Mouse (Mus musculus) c-Kit-negative CD71-positive TER-119-positive erythroid progenitor cells, embryonic 14.5 days (primary cell): ENCODE results near the gene Cdc42se1.
"Not testable (repeated sequence)": the region's sequence is repeated elsewhere in the genome, so short reads cannot be mapped to it uniquely, and the experiment has no call there.

Experiments
- DNase-seq: peaks from one replicate; pipeline ENCODE4 v3.0.0-alpha.2; 2013; ENCODE audit warnings: low read depth, low spot score

Gene Cdc42se1

DNA sequence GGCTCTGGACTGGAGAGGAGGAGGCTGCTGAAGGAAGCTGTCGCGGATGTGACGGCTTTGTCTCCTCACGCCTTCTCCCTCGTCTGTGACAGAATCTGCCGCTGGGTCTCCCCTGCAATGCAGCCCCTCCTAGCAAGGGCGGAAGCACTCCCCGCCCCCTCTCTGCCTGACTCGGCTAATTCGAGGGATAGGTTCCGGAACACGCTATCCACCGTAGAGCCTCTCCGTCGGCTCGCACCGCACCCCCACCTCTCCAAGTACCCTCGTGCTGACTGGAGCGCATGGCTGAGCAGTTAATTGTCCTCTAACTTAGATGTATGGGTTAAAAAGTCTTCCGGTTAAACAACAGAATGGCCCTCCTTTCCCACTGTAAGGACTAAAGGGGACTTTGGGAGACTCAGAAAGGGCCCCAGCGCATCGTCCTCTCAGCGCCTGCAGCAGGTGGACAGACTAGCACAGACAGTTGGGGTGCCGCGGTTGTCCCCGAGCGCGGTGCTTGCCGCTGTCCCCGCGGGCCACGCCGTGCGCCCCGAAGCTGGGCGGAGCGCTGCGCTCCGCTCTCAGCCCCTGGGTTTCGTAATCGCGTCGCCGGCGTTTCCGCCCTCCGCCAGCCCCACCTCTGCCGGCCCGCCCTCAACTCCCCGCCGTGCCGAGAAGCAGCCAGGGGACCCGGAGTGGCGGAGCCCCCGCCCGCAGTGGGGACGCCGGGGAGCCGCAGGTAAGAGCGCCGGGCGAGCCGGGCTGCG, at the start of gene Cdc42se1:
TSS of gene Cdc42se1 (plus strand) at position 585 of the 746 bp plus-strand sequence.
- peak; percentile 74 for DNase-seq

DNA sequence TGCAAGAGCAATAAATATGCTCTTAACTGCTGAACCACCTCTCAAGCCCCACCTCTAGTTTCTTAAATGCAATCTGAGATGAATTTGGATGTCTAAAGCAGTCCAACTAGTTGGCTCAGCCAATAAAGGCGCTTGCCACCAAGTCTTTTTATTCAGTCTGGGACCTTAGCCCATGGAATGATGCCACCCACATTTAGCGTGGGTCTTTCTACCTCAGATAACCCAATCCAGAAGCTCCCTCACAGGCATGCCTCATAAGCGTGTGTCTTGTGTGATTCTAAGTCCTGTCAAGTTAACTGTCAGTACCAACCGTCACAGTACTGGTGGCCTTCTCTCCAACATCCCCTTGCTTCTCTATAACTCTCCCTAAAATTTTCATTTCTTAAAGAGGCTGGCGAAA, 49.6 kb upstream of the Cdc42se1 start:
- DNase-seq: no peak

DNA sequence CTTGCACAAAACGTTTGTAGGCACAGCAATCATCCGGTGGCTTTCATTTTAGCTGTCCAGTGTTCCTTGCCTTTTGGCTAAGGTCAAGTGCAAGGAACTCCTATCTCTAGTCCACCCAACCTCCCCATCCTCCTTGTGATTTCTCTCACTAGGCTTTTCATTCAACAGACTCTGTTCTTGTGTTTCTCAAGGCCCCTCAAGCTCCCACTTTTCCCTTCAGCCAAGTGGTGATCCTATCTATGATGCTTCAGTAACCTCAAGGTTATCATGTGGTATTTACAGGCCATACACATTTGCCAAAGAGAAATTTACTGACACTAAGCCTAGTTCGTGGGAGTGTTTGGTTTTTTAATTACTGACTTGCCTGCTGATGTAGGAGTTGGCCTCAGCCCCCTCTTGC, 48.6 kb upstream of the Cdc42se1 start:
- DNase-seq: no peak

DNA sequence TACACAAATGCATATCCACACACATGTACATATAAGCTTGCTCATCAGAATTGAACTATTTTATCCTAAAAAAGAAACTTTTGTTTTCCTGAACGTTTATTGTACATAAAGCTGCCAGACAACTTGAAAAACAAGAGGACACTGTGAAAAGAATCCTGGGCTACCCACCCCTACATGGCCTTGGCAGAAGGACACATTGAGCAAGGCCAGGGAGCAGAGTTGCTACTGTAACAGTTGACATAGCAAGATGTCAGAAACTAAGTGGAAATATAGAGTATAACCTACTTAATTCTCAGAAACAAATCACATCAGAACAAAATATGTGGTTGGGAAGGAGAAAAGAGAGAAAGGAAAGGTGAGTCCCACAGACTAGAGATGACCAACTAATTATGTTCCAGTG, 46.7 kb upstream of the Cdc42se1 start:
- DNase-seq: no peak

DNA sequence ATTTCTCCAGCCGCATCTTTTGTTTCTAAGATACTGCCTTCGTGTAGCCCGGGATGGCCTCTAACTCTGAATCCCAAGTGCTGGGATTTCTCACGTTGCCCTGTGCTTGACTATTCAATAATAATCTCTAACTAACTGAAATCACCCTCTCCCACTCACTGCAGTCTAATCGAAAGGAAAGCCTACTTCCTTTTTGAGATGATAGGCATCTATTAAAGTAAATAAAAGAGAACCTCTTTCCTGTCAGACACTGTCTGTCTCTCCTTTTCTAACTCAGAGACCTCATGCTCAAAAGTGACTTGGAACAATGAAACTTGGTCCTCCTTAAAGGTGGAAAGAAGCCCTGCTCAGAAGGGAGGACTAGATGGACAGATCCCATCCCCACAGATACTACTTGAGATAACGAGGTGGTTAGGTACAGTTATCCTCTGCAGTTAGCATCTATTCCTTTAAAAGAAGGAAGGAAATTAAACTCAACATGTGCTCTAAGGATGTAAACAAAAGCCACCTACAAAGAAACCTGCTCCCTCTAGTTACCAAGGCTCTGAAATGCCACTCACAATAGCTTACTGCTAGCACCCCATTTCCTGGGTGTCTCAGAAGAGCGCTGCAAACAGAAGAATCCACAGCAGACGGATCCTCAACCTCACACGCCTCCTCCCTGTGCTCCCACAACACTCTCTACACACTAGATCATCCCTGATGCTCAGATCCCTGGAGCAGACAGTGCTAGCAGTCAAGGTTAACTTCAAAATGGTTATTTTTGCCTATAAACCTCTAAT, 43.5 kb upstream of the Cdc42se1 start:
- no peak for DNase-seq

DNA sequence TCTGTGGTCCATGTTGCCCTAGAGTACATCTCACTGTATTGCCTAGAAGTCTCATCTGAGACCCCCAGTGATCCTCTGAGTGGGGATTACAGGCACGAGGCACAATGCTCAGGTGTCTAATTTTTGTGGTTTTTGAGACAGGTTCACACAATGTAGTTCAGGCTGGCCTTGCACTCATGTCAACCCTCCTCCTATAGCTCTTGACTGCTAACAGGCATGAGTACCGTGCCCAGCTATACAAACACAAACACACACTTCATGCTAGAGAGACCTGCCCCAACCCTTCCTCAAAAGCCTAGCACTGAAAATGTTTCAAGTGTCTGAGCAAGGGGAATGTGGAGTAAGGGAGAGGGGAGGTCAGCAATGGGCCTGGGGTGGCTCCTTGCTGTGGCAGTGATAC, 42.4 kb upstream of the Cdc42se1 start:
- no peak for DNase-seq

DNA sequence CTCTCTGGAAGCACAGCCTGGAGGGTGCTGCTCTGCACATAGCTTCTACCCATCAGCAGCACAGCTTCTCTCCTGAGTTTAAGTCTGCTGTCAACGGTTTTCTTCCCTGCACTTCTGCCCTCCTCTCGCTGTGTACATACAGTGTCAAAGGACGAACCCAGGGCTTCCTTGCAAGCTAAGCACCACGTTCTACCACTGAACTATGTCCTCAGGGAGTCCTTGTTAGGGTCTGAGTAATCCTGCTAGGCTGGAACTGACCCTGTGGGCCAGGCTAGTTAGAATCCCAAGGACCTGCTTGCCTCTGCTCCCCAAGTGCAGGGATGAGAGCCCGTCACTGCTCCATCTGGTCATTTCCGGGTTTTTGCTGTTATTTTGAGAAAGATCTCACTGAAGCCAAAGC, 41.6 kb upstream of the Cdc42se1 start:
- no peak for DNase-seq

DNA sequence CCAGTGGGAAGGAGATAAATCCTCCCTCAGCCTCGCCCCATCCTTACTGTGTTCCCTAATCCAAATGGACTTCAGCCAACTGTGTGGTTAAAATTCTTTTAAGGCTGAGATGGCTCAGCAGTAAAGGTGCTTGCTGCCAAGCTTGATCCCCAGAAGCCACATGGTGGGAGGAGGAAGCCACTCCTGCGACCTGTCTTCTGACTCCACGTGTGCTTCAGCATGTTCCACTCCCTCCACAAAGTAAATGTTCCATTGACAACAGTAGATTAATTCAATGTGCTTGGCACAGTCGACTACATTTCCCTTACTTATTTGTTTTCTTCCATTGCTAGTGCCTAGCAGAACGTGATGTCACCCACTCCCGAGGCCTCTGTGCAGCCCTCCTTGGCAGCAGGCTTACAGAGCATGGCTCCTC, 33.8 kb upstream of the Cdc42se1 start:
- no peak for DNase-seq

DNA sequence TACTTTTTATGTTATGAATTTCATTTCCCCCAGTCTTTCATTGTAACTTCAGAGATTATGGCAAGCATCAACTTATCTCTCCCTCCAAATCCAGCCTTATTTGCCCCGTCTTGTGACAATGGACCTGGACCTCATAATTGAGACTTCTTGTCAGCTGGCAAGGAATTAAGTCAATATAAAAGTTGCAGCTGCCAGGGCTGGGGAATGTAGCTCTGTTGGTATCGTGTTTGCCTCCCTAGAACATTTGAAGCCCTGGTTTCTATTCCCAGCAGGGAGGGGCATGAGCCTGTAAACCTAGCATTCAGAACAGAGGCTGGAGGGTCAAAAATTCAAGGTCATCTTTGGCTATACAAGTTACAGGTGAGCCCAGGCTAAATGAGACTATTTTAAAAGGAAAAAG, 32.8 kb upstream of the Cdc42se1 start:
- no peak for DNase-seq

DNA sequence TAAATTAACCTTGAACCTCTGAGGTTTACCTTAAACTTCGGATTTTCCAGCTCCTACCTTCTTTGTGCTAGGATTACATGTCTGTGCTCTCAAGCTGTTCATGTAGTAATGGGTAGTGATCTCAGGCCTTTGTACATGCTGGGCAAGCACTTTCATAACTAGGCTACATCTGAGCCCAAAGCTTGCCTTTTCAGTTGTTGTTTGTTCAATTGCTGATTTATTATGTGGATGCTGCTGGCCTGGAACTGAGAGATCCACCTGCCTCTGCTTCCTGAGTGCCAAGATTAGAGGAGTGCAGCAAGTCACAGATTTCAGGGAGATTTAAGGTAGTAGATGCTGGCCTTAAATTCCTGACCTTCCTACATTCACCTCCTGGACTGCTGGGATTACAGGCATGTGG, 29.4 kb upstream of the Cdc42se1 start:
- DNase-seq: no peak

DNA sequence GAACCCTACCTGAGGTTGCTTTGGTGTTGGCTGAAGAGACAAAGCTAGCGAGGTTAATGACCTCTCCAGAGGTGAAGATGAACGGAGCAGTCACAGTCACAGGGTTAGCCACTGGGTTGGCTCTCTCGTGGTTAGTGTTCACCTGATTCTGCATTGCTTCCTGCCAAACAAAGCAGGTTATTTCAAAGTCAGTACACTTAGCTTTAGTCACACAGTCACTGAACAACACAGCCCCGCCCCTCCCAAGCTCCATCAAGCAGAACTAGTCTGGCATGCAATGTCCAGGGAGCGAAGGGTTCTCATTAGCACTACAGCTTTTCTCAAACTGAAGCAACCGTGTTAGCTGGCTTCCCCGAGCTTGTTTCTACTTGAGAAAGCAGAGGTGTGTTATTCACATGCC, 28.4 kb upstream of the Cdc42se1 start:
- DNase-seq: no peak

DNA sequence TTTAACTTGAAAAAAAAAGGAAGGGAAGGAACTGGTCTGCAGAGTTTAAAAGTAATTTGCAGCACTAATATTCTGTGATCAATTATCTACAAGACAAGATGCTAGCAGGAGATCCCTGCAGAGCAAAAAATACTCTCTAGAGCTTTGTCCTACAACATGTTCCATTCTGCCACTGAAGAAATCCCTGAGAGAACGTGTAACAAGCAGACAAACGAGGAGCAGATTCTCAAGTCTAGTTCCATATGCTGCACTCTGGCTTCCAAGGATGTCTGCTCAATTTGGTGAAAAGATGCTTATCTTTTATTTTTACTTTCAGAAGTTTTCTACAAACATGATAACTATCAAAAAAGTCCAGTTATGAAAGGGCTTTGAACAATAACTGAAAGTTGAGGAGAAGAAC, 28.0 kb upstream of the Cdc42se1 start:
- no peak for DNase-seq

DNA sequence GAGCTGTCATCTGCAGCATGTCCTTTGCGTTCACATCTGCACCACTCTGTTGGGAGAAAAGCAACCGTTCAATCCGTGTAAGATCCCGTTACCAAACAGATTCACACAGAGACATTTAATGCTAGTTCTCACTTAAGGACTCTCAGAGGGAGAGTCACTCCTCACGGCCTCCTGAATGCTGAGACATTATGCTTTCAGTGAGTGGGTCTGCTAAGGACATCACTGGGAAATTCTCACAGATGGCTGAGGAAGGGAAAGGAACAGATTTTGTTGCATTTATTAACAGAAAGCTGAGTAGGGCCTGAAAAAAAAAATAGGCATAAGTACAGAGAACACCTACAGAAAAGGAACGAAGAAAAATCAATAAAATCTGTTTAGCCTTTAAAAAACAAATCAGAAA, 24.7 kb upstream of the Cdc42se1 start:
- no peak for DNase-seq

DNA sequence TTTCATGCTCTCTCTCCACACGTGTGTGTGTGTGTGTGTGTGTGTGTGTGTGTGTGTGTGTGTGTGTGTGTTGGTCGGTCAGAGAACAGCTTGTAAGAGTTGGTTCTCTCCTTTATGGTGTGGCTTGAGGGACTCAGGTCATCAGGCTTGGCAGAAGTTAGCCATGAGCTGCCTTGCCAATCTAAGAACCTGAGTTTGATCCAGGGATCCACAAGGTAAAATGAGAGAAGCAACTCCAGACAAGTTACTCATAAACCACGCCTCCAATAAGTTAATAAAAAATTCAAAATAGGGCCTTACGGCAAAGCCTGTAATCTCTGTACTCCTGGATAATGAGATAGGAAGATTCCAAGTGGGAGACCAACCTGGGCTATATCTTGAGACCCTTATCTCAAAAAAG, 20.2 kb upstream of the Cdc42se1 start:
- no peak for DNase-seq

DNA sequence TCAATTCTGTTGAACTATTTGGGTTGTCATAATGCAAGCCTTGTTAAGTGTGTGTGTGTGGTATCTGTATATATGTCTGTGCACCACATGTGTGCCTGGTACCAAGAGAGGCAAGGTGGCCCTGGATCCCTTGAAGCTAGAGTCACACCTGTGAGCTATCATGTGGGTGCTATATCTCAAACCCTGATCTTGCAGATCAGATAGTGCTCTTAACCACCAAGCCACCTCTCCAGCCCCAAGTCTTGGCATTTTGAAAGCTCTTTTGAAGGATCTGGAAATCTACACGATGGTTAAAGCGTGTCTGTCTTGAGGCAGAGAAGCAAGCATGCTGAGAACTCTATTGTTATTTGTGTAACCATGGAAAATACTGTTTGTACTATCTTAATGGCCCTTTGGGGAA, 17.9 kb upstream of the Cdc42se1 start:
- no peak for DNase-seq

DNA sequence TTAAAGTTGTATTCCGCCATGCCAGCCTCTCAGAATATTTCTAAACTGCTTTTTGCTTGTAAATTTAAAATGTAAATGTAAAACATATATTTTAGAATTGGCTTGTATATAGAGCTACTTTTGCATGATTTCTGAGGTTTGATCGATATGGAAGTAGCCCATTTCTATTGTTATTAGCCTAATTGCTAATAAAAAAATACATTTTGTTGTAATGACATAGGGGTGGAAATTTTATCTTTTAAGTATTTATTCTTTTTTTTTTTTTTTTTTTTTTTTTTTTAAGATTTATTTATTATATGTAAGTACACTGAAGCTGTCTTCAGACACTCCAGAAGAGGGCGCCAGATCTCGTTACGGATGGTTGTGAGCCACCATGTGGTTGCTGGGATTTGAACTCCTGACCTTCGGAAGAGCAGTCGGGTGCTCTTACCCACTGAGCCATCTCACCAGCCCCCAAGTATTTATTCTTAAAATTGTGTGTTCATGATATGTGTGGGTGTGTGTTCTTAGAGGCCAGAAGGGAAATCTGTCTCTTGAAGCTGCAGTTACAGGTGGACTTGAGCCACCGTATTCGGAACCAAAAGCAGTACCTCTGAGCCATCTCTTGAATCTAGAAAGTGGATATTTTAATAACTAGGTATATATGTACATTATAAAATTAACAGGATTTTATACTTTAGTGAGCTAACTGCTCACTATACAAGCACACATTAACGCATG, 15.5 kb upstream of the Cdc42se1 start:
- not testable (repeated sequence) for DNase-seq

DNA sequence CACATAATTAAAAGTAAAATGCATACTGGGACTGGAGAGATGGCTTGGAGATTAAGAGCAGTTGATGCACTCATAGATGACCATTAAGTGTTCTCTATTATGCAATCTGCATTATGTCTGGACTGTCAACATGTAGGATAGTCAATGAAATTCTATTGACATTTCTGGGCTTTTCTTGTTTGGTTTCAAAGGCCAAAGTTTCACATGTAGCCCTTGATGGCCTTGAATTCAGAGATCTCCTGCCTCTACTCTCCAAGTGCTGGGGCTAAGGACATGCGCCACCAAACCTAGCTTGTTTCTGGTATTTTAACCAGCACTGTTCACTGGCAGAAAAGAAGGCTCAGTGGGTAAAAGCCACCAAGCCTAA, 14.9 kb upstream of the Cdc42se1 start:
- DNase-seq: no peak

DNA sequence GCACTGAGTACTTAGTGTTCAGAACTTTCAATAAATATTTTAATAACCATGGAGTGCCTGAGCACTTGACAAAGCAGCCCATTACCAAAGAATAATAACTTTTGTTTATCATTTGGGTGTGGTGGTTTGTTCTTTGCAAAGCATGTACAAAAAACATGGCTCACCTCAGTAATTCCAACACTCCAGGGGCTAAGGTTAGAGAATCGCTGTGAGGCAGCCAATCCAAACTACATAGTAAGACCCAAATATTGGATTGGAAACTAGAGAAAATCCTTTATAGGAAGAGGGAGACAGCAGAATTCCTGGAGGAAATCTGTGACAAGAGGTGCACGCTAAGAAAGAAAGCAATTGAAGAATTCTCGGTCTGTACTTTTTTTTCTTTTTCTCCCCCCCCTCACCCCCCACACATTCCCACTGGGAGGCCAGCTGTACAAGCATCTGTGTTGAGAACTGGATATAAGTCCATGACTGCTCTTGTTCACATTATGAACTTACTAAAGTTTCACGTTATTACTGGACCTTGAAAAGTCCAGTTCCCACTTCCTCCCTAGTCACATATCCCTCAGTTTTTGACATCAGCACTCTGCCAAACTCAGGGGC, 11.8 kb upstream of the Cdc42se1 start:
- DNase-seq: no peak

DNA sequence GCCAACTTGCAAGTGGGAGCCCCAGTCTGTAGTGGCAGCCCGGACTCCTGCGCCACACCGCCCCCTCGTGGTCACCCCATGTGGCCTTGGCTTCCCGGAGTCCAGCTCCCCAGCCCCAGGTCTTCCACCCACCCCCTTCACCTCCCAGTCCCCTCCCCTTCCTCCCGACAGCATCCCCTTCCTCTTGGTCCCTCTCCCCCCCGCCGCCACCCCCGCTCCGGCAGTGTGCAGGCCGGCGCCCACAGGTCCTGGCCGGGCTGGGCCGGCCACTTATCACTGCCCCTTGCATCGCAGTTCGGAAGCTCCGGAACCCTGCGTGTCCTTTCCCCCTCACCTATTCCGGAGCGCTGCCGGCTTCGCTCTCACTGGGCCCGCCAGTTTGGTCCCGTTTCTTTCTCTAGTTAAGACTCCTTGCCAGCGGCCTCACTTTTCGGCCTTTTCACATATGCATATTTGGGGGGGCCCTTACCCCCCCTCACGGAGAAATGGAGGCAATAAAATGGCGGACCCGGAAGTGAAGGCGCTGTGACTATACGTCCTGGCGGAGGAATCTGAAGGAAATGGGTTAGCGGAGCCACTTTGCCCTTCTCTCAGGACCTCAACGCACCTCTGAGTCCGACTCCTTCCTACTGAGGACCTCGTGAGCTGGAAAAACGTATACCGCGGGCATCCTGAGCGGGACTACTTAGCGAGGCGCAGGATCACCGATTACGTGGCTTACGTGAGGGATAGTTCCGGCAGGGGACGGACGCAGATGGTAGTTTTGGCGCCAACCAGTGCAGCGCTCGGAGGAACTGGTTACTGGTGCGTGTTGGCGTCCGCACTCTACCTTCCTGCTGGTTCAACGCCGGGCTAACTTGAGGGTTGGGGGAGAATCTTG, 11.0 kb upstream of the Cdc42se1 start, which contains the start of gene Gabpb2:
TSS of gene Gabpb2 (minus strand) at position 662 of the 880 bp plus-strand sequence.
- DNase-seq: peak; percentile 83

DNA sequence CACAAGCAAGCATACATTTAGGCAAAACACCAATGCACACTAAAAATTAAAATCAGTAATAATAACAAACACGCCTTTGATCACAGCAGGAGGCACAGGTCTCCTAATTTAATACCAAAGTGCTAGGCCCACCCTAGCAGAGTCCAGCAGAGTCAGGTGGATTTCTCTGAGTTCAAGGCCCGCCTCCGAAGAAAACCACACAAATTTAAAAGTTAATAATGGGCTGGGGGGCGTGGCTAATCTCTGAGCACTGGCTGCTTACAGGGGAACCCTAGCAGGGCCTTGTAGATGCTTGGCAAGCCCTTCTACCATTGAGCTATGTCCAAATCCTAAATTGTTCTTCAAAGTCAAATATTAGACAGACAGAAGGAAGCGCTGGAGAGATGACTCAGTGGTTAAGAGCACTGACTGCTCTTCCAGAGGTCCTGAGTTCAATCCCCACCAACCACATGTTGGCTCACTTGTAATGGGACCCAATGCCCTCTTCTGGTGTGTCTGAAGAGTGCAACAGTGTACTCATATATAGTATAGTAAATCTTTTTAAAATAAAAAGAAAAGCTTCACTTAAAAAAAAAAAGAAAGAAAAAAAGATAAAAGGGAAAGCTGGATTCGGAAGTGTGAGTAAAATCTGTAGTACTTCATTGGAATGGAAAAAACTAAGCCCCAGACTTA, 9.9 kb upstream of the Cdc42se1 start:
- no peak for DNase-seq

DNA sequence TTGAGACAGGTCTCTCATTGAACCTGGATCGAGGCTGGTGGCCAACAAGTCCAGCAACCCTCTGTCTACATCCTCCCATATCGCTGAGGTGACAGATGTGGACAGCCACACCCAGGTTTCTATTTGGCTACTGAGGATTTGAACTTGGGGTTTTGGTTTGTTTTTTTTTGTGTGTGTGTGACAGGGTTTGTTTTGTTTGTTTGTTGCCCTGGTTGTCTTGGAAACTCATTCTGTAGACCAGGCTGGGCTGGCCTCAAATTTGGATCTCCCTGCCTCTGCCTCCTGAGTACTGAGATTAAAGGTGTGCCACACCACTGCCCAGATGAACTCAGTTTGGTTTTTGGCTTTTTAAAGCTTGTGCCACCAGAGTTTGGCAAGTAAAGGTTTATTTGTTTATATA, 5.5 kb upstream of the Cdc42se1 start:
- no peak for DNase-seq
